Mouse (Mus musculus) heart, adult 2 months (tissue): Measurements from ENCODE around the gene Med27. TPM values are rescaled to one million over a fixed set of nuclear protein-coding genes. Genes with fewer than 3 reads are reported as not detected.
A peak's percentile ranks its signal among the peaks of the same experiment; 100 is the strongest.

Source experiments
- DNase-seq, 2 experiments: peaks; one replicate each; pipeline ENCODE4 v3.0.0; 2021
- H3K27ac ChIP-seq: fragments of 200-600 bp; 2 replicates; pipeline ENCODE4 v1.8.1; 2022
- H3K27me3 ChIP-seq: fragments of 200-500 bp; 2 replicates; pipeline ENCODE4 v1.6.1; 2012; ENCODE audit warnings: mild to moderate bottlenecking, low read length, inconsistent platforms, mixed read lengths; ENCODE audit not compliant: control insufficient read depth, insufficient read depth
- H3K36me3 ChIP-seq: fragments of 200-500 bp; 2 replicates; pipeline ENCODE4 v1.6.1; 2012; ENCODE audit warnings: low read length, inconsistent platforms; ENCODE audit not compliant: control insufficient read depth, insufficient read depth
- H3K4me1 ChIP-seq: fragments of 200-500 bp; 2 replicates; pipeline ENCODE4 v1.6.1; 2011; ENCODE audit warnings: low read length; ENCODE audit not compliant: control insufficient read depth, insufficient read depth
- H3K4me3 ChIP-seq: fragments of 200-600 bp; 2 replicates; pipeline ENCODE4 v1.8.1; 2022
- H3K79me2 ChIP-seq: fragments of 200-500 bp; replicated peaks from 2 replicates; pipeline ENCODE4 v1.6.1; 2012; ENCODE audit warnings: mild to moderate bottlenecking, inconsistent platforms, low read length, moderate library complexity, mixed read lengths; ENCODE audit not compliant: control insufficient read depth, insufficient read depth
- H3K9ac ChIP-seq: fragments of 200-500 bp; 2 replicates; pipeline ENCODE4 v1.6.1; 2012; ENCODE audit warnings: low read depth, mild to moderate bottlenecking, control low read depth, inconsistent platforms, low read length, mixed read lengths
- CTCF ChIP-seq: fragments of 200-600 bp; IDR thresholded peaks from 2 replicates; pipeline ENCODE4 v1.8.1; 2022; ENCODE audit warnings: antibody characterized with exemption, mild to moderate bottlenecking, moderate library complexity
- EP300 ChIP-seq: fragments of 200-500 bp; IDR thresholded peaks from 2 replicates; pipeline ENCODE4 v1.6.1; 2011; ENCODE audit warnings: low read depth, low read length, control low read depth; ENCODE audit not compliant: insufficient read depth
- POLR2A ChIP-seq: fragments of 200-500 bp; IDR thresholded peaks from 2 replicates; pipeline ENCODE4 v1.6.1; 2011; ENCODE audit warnings: mild to moderate bottlenecking, low read depth, low read length, control low read depth; ENCODE audit not compliant: insufficient read depth
- WGBS: fragments of 180-500 bp; shearing (Covaris S2); methylation state at CpG from one replicate; pipeline ENCODE4 v1.1.7; 2018; 5-methylcytosine and 5-hydroxymethylcytosine counted together
- intact Hi-C: fragments of 180-260 bp; cut with DNase I; formaldehyde crosslinking; loops from one replicate; pipeline ENCODE4 v1.15.1; 2025
- polyA plus RNA-seq: library from polyadenylated mRNA; depleted of rRNA; stranded (reverse); fragments of >200 nt; gene quantifications from 2 replicates; pipeline ENCODE4 v1.2.3, GENCODE M21; 2012
- total RNA-seq, 2 experiments: library from RNA; stranded (reverse); gene quantifications; 2 replicates each; pipeline ENCODE4 v1.2.3; 2021

Med27 gene
- total and polyA plus RNA-seq, 3 experiments: 15.3 to 24.0 (median 17.2) TPM

DNA sequence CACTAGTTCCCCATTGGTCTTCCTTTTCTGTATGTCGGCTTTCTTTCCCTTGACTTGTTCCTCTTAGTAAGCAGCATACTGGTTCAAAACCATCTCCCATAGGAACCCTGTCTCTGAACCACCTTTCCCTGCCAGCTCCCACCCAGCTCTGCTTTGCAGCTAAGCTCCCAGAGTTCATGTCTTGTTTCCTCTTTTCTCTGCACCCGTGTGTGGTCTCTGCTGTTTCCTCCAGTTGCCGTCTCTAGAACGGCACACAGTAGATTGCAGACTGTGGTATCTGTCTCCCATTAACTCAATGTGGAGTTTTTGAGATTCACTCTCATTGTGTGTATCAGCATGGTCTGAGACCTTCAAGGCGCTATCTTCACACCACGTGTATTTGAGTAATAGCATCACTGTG is 71.9 kb downstream of the Med27 start:
- 63% methylated on average over 6 of the region's 6 CpGs for WGBS
- intact Hi-C loops: no loop called here

DNA sequence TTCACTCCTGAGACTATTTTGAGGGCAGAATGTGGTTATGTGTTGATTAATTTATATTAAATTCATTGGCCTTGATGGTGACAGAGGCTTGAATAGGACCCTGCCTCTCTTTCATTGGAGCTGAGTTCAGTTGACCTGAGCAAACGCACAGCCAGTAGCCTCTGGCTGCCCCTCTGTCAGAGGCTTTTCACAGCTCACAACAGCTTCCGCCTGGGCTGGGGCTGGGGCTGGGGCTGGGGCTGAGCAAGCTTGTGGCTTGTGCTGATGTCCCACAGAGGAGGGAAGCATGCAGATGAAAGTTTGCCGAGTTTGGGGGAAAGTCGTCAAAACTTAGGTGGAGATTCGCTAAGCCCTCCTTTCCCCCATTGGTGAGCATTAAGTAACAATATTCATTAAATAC is 72.8 kb downstream of the Med27 start:
- H3K36me3 ChIP-seq: peaks cover 3% of the 10 kb centered on the region
- H3K27me3 ChIP-seq: no peaks in the 10 kb centered on the region
- peaks cover 8% of the 10 kb centered on the region for H3K4me1 ChIP-seq
- H3K9ac ChIP-seq: no peak overlapping the region
- no peak overlapping the region for H3K27ac ChIP-seq
- no peak for TF ChIP-seq EP300
- TF ChIP-seq CTCF: no peak
- no peak for TF ChIP-seq POLR2A
- H3K4me3 ChIP-seq: no peak overlapping the region
- intact Hi-C loops: no loop called here
- 70% methylated on average over 5 of the region's 5 CpGs for WGBS
- no peaks in the 10 kb centered on the region; the same call in 1 of the 2 replicates for H3K79me2 ChIP-seq
- no peak for DNase-seq

More for the DNA sequence above, 71.9 kb downstream of the Med27 start:
- H3K9ac ChIP-seq: no peak overlapping the region
- no peak overlapping the region for H3K4me3 ChIP-seq
- peaks cover 3% of the 10 kb centered on the region for H3K36me3 ChIP-seq
- TF ChIP-seq CTCF (no peak), POLR2A (no peak), EP300 (no peak)
- H3K79me2 ChIP-seq: no peaks in the 10 kb centered on the region; the same call in 1 of the 2 replicates
- DNase-seq: no peak
- no peaks in the 10 kb centered on the region for H3K27me3 ChIP-seq
- no peak overlapping the region for H3K27ac ChIP-seq
- peaks cover 10% of the 10 kb centered on the region for H3K4me1 ChIP-seq

DNA sequence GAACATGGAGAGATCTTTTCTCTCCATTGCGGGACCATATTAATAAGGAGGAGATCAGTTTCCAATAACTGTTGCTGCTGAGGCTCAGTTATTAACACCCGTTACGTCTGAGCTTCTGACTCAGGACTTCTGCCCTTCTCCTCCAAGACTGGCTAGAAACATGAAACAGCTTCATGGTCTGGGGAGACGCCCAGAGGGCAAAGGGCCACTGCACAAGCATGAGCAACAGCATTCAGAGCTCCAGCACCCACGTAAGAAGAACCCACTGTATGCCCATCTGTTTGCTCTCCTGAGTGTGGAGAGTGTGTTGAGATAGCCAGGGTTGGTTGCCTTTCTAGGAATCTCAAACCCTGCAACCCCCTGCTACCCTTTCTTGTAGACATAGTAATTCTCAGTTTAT is 73.3 kb downstream of the Med27 start:
- intact Hi-C loops: no loop called here
- WGBS: 83% methylated on average over 5 of the region's 5 CpGs

DNA sequence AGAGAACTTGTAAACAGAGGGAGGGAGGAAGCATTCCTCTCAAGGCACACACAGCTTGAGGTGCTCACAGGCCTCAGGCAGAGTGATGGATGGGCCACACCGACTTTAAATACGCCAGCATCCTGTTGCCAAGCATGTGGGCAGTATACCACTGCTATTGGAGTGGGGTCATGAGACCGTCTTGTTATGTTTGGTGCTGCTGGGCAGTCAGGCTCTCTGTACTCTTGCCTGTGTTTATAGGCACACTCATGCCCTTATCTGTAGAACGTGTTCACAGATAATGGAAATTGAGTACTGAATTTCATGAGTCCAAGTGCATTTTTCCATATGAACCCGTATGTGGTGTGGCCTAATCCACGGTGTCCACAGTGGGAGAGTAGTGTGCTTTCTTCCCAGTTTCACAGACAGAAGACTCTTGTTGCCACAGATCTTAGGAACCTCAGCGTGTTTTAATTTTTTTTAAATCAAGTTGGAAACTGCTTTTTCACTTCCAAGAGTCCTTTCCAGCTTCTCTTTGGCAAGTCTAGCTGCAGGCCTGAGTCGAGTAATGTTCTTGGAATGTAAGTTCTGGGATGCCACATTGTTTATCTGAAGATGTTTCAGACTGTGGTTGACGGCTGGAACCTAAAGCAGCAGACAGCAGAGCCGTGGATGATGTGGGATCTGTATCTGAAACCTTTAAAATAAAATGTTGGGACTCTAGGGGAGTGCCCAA is 75.7 kb downstream of the Med27 start:
- Histone ChIP-seq H3K36me3 (no peaks in the 10 kb centered on the region), H3K9ac (no peak overlapping the region), H3K4me1 (peaks cover 10% of the 10 kb centered on the region), H3K79me2 (no peaks in the 10 kb centered on the region; the same call in 1 of the 2 replicates), H3K27me3 (no peaks in the 10 kb centered on the region), H3K4me3 (no peak overlapping the region), H3K27ac (no peak overlapping the region)
- TF ChIP-seq CTCF: no peak
- TF ChIP-seq EP300: no peak
- TF ChIP-seq POLR2A: no peak
- intact Hi-C loops: no loop called here
- DNase-seq: no peak
- 62% methylated on average over 10 of the region's 10 CpGs for WGBS

More for the DNA sequence above, 73.3 kb downstream of the Med27 start:
- H3K27ac ChIP-seq: no peak overlapping the region
- H3K4me3 ChIP-seq: no peak overlapping the region
- H3K36me3 ChIP-seq: peaks cover 2% of the 10 kb centered on the region
- H3K9ac ChIP-seq: no peak overlapping the region
- no peak for DNase-seq
- no peaks in the 10 kb centered on the region for H3K27me3 ChIP-seq
- H3K79me2 ChIP-seq: no peaks in the 10 kb centered on the region; the same call in 1 of the 2 replicates
- H3K4me1 ChIP-seq: peaks cover 6% of the 10 kb centered on the region
- TF ChIP-seq POLR2A: no peak
- TF ChIP-seq EP300: no peak
- peak; percentile 11; the same call in 1 of the 2 replicates for TF ChIP-seq CTCF

DNA sequence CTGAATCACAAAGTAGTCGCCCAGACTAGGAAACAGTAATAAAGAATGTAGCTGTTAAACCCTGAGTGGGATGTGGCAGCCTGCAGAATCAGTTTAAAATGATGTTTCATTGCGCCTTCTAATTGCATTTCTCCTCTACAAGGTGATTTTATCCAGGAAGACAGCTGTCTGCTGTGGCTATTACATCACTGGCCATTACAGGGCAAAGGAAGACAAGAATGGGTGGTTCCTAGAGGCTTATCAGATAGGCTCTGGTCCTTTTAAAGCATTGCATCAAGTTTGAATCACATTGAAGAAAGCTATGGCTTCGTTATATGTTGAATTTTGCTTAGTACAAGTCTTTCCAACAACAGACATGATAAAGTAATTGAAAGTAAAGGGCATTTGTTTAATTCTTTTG is 76.4 kb downstream of the Med27 start:
- Histone ChIP-seq H3K4me3 (no peak overlapping the region), H3K36me3 (no peaks in the 10 kb centered on the region), H3K4me1 (peaks cover 10% of the 10 kb centered on the region), H3K27me3 (no peaks in the 10 kb centered on the region), H3K9ac (no peak overlapping the region), H3K27ac (no peak overlapping the region), H3K79me2 (no peaks in the 10 kb centered on the region)
- no peak for TF ChIP-seq EP300
- TF ChIP-seq POLR2A: no peak
- TF ChIP-seq CTCF: no peak
- WGBS: 78% methylated on average over 3 of the region's 3 CpGs
- no peak for DNase-seq
- intact Hi-C loops: no loop called here

DNA sequence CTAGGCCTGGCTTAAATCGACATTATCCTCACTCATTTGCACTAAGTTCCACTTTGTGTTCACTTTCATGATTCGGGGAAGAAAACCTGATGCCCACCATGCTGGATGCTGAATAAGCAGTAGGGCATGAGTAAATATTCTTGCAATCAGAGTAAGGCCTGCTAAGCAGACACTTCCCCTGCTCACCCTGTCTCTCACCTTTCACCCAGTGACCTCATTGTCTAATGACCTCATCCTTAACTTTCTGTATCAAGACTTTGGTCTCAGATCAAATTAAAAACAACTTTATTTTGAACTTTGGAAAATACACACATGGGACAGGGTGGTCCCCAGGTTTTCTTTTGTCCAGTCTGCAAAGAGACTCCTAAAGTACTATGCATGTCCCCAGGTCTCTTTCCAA is 78.8 kb downstream of the Med27 start:
- 83% methylated on average over 2 of the region's 2 CpGs for WGBS
- H3K4me1 ChIP-seq: peaks cover 8% of the 10 kb centered on the region
- H3K36me3 ChIP-seq: no peaks in the 10 kb centered on the region
- DNase-seq: no peak
- no peak overlapping the region for H3K9ac ChIP-seq
- TF ChIP-seq CTCF: no peak
- TF ChIP-seq POLR2A: no peak
- no peak for TF ChIP-seq EP300
- no peaks in the 10 kb centered on the region for H3K79me2 ChIP-seq
- no peak overlapping the region for H3K27ac ChIP-seq
- intact Hi-C loops: loop anchor here (5.0 kb wide), 1 partner anchor 38 kb away; no protein-coding TSS in a partner anchor
- H3K4me3 ChIP-seq: no peak overlapping the region
- no peaks in the 10 kb centered on the region for H3K27me3 ChIP-seq
